Mouse (Mus musculus) macrophage (primary cell): ENCODE results near the gene Wsb1. TPM values are rescaled to one million over a fixed set of nuclear protein-coding genes. Genes with fewer than 3 reads are reported as not detected.
"Not testable (repeated sequence)": the region's sequence is repeated elsewhere in the genome, so short reads cannot be mapped to it uniquely, and the experiment has no call there.

Experiments used
- H3K27ac ChIP-seq: fragments of 350-480 bp; formaldehyde crosslinking; 2 replicates; pipeline ENCODE4 v1.9.0; 2021
- H3K36me3 ChIP-seq: fragments of 350-480 bp; formaldehyde crosslinking; 2 replicates; pipeline ENCODE4 v1.9.0; 2021; ENCODE audit errors: inconsistent target
- H3K4me3 ChIP-seq: fragments of 350-480 bp; formaldehyde crosslinking; 2 replicates; pipeline ENCODE4 v1.9.0; 2021; ENCODE audit errors: inconsistent target
- H3K79me2 ChIP-seq: fragments of 350-480 bp; formaldehyde crosslinking; 2 replicates; pipeline ENCODE4 v1.9.0; 2021; ENCODE audit errors: inconsistent target
- WGBS: methylation state at CpG from one replicate; pipeline ENCODE4 v1.1.7; 2026; ENCODE audit warnings: inconsistent platforms; ENCODE audit not compliant: missing documents; 5-methylcytosine and 5-hydroxymethylcytosine counted together
- polyA plus RNA-seq: library from polyadenylated mRNA; stranded (reverse); fragments of 250-400 nt; gene quantifications from 3 replicates; pipeline ENCODE4 v1.2.4, GENCODE M21; 2018; ENCODE audit warnings: inconsistent platforms
- total RNA-seq, 78 experiments: library from RNA; depleted of rRNA; stranded (reverse); fragments of 250-400 nt; gene quantifications; 1 replicate in 9 of 78; 2 replicates in 24 of 78; 3 replicates in 43 of 78; 4 replicates in 2 of 78; pipeline ENCODE4 v1.2.4; 2018; ENCODE audit warnings: inconsistent platforms in 56 of 78

The Wsb1 gene
- total RNA-seq (2018; cell fraction: chromatin; rRNA removed), result 1,000 to 10,000 TPM in 14 of 26 experiments, 100 to 1,000 TPM in 12; 636 to 1,823 (median 1,003) TPM
- total RNA-seq (2018; cell fraction: cytosol; rRNA removed), result 100 to 1,000 TPM in 6 of 26 experiments, 10 to 100 TPM in 20; 29.6 to 153 (median 74.1) TPM
- 1,000 to 10,000 TPM in 6 of 26 experiments, 100 to 1,000 TPM in 20; 489 to 1,465 (median 803) TPM for total RNA-seq (2018; cell fraction: nucleus; rRNA removed)
- polyA plus RNA-seq, result 75.5 to 113 TPM (median 94.4 TPM) in 3 replicates

DNA sequence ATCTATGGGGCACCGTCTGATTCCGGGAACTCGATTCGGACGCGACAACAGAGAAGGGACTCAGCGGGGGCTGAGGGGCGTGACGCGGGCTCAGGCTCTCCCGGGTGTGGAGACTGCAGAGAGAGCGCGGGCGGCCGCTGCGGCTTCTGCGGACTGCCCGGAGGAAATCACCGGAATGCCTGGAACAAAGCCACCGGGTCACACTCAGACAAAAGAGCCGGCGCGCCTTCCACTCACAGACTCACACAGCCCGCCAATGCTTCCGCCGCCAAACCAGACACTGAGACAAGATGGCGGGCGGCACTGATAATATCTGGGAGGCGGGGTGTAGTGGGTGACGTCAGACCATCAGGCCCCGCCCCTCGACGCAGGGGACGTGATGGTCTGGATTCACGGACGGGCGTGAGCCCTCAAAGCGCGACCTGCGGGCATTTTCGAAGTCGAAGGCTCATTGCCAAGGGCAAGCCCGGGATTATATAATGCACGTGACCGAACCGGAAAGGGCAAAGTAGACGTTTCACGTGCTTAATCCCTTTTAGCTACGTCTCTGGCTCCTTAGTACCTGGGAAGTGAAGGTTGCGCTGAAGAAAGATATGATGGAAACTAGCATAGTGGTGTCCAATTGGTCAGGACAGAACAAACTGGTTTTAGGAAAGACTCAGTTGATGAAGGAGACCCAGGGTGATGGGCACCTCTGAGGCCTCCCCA is at the start of gene Wsb1:
Gene Wsb1 (minus strand): TSS at position 281 of the 708 bp plus-strand sequence.
- Histone ChIP-seq H3K4me3 (peak within 1 kb of the TSS; percentile 92), H3K36me3 (peaks cover 17% of the 10 kb centered on the region; the same call in 1 of the 2 replicates), H3K79me2 (peaks cover 49% of the 10 kb centered on the region), H3K27ac (peak within 1 kb of the TSS; percentile 91)
- WGBS, result 3% methylated on average over 48 of the region's 50 CpGs

DNA sequence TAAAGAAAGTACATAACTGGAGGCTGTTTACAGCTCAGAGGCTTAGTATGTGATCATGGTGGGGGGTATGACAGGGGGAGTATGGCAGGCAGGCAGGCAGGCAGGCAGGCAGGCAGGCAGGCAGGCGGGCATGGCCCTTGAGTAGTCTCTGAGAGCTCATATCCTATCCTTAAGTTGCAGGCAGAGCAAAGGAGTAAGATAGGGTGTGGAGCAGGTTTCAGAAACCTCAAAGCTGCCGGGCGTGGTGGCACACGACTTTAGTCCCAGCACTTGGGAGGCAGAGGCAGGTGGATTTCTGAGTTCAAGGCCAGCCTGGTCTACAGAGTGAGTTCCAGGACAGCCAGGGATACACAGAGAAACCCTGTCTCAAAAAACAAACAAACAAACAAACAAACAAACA is 49.8 kb upstream of the Wsb1 start:
- H3K4me3 ChIP-seq, H3K79me2 ChIP-seq, H3K36me3 ChIP-seq: not testable (repeated sequence)
- WGBS, result 95% methylated on average over 4 of the region's 4 CpGs
- H3K27ac ChIP-seq, result peak overlapping the region; percentile 96; the same call in 1 of the 2 replicates

DNA sequence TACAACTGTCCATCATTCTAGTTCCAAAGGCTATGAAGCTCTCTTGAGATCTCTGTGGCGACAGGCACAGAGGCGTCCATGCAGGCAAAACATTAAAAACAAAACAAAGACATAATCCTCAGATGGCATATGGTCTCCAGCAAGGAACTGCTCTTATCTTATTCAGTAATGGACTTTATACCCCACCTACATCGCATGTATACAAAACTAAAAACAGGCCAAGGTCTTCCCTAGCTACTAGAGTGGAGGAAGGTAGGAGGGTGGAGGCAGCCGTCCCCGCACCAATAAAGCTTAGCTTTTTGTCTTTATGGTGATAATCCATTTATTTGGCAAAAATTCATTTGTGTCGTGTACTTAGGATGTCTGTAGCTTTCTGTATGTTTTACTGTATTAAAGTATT is 48.6 kb upstream of the Wsb1 start:
- 97% methylated on average over 6 of the region's 6 CpGs for WGBS
- Histone ChIP-seq H3K79me2 (no peaks in the 10 kb centered on the region), H3K36me3 (no peaks in the 10 kb centered on the region), H3K27ac (no peak overlapping the region), H3K4me3 (no peak overlapping the region)

- H3K27ac ChIP-seq, result no peak overlapping the region
- no peak overlapping the region for H3K4me3 ChIP-seq
- WGBS, result 79% methylated on average over 8 of the region's 9 CpGs
- no peaks in the 10 kb centered on the region for H3K36me3 ChIP-seq
- no peaks in the 10 kb centered on the region for H3K79me2 ChIP-seq
Measured at GRCm38 (mm10) chr11:79299719-79300431, 45.4 kb upstream of the Wsb1 start.

DNA sequence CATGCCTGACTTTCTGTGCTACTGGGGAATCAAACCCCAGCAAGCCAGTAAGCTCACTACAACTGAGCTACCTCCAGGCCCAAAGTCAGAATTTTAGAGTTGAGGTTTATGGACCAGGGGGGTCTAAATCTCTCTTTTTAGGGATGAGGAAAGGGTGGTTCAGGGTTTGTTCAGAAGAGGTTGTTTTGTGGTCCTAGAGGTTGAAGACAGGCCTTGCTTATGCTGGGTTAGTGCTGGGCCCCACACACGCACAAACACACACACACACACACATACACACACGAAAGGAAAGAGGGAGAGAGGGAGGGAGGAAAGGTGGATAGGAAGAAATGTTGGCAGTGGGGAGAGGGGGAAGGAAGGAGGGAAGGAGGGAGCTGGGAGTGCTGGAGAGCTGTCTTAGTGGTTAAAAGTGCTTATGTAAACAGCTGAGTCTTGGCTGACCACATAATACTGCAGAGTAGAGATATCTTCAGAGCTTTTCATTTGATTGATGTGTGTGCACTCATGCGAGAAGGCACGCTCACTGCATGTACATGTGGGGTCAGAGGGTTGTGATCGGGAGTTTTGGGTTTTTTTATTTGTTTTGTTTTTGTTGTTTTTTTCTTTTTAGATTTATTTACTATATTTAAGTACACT is 42.5 kb upstream of the Wsb1 start, which contains the start of gene Gm9964:
Gene Gm9964 (minus strand): TSS at position 51 of the 636 bp plus-strand sequence.
- WGBS, result 78% methylated on average over 4 of the region's 5 CpGs
- no peak within 1 kb of the TSS for H3K4me3 ChIP-seq

GRCm38 (mm10) chr11:79296167-79296566 is 41.7 kb upstream of the Wsb1 start:
- Histone ChIP-seq H3K4me3 (no peak overlapping the region), H3K27ac (no peak overlapping the region), H3K36me3 (no peaks in the 10 kb centered on the region), H3K79me2 (no peaks in the 10 kb centered on the region)
- WGBS, result 0% methylated on average over 1 of the region's 1 CpGs

More for the DNA sequence above, 42.5 kb upstream of the Wsb1 start, which contains the start of gene Gm9964:
- H3K36me3 ChIP-seq, result no peaks in the 10 kb centered on the region
- H3K79me2 ChIP-seq, result no peaks in the 10 kb centered on the region
- no peak within 1 kb of the TSS for H3K27ac ChIP-seq

DNA sequence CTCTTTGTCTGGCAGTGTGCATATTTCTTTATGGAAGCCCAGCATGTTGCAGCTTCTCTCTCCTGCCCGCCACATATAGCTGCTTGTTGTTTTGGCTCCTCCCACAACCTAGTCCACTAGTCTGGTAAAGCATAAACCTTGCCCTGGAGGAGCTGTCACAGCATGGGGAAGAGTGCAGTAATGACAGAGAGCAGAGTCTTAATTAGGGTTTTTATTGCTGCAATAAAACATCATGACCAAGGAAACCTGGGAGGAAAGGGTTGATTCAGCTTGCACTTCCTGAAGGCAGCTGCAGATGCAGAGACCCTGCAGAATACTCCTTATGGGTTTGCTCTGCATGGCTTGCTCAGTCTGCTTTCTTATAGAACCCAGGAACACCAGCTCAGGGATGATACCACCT is 39.5 kb upstream of the Wsb1 start:
- WGBS, result 67% methylated on average over 1 of the region's 1 CpGs
- Histone ChIP-seq H3K4me3 (no peak overlapping the region), H3K79me2 (no peaks in the 10 kb centered on the region), H3K27ac (peak overlapping the region; percentile 22; the same call in 1 of the 2 replicates), H3K36me3 (no peaks in the 10 kb centered on the region)

DNA sequence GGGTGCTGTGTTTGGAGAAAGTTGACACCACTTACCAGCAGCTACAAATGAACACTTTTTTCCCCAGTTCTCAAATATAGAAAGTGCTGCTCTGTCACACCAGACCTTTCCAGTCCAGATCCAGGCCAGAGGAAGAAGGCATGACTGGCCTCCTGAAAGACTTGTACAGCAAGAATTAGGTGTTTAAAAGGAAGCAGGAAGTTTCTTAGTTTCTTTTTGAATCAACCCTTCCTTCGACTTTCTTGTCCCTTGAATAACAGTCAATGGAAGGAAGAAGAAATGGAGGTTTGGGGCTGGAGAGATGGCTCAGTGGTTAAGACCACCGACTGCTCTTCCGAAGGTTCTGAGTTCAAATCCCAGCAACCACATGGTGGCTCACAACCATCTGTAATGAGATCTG is 38.6 kb upstream of the Wsb1 start:
- Histone ChIP-seq H3K4me3 (no peak overlapping the region), H3K36me3 (no peaks in the 10 kb centered on the region), H3K27ac (peak overlapping the region; percentile 51), H3K79me2 (no peaks in the 10 kb centered on the region; the same call in 1 of the 2 replicates)
- WGBS, result no CpG with 5 or more reads among the region's 3 CpGs

DNA sequence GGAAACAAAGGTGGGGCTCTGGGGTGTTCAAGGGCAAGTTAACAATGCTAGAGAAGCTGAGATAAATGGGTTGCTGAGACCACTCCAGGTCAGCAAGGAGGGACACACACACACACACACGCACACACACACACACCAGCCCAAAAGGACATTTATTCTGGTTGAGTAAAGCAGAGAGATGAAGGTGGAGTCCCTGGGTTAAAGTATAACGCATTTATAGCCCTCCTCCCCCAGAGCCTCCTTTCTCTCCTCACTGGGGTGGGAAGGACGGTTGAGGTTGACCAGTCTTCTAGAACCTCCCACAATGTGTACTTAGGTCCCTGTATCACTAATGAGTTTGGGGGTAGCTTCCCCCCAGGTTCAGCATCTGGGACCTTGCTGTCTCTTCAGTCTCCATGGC is 37.7 kb upstream of the Wsb1 start:
- no peaks in the 10 kb centered on the region for H3K36me3 ChIP-seq
- no peaks in the 10 kb centered on the region; the same call in 1 of the 2 replicates for H3K79me2 ChIP-seq
- WGBS, result 94% methylated on average over 3 of the region's 3 CpGs
- H3K27ac ChIP-seq, result peak overlapping the region; percentile 51; the same call in 1 of the 2 replicates
- no peak overlapping the region for H3K4me3 ChIP-seq

DNA sequence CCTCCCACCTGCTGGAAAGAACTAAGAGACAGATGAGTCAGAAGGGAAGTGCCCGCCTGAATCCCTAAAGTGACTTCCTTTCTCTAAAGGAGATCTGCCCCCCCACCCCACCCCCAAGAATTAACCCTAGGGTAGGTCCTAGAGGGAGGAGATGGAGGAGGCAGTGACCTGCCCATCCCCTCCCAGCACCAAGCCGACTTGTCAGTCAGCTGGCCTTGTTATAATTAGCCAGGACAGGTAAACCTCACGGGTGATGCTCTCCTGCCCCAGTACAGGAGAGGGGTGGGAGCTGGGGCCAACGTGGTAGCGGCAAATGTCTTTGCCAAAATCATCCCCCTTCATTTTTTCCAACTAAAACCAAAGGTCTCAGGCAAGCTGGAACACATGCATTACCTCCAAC is 37.2 kb upstream of the Wsb1 start:
- H3K27ac ChIP-seq, result peak overlapping the region; percentile 63
- WGBS, result 57% methylated on average over 5 of the region's 5 CpGs
- no peak overlapping the region for H3K4me3 ChIP-seq
- H3K36me3 ChIP-seq, result no peaks in the 10 kb centered on the region
- H3K79me2 ChIP-seq, result no peaks in the 10 kb centered on the region; the same call in 1 of the 2 replicates

GRCm38 (mm10) chr11:79290473-79290872 is 36.0 kb upstream of the Wsb1 start:
- H3K36me3 ChIP-seq, result no peaks in the 10 kb centered on the region
- 55% methylated on average over 2 of the region's 2 CpGs for WGBS
- no peaks in the 10 kb centered on the region; the same call in 1 of the 2 replicates for H3K79me2 ChIP-seq
- H3K27ac ChIP-seq, result peak overlapping the region; percentile 63
- H3K4me3 ChIP-seq, result no peak overlapping the region

DNA sequence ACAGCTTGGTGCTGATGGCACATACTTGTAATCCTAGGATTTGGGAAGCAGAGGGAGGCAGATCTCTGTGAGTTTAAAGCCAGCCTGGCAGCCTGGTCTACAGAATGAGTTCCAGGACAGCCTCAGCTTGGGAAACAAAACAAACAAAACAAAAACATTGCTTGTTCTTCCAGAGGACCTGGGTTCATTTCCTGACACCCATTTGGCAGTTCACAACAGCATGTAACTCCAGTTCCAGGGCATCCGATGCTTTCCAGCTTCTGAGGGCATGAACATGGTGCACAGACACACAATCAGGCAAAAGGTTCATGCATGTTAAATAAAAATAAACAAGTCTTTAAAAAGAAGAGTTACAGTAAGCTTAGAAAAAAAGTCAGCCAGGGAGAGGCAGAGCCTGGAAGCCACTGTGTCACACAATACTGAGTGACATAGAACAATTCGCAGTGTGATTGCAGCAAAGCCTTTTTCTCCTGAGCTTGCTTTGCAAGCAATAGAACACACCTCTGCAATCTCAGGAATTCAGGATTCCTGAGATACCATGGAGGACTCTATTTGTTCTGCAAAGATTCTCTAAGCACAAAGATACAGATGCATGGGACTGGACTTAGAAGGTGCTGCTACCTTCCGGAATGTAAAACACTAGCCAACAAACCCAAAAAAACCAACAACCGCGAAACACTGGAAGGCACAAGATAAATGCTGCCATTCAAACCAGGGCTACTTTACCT is 34.6 kb upstream of the Wsb1 start:
- H3K4me3 ChIP-seq, result no peak overlapping the region
- 96% methylated on average over 5 of the region's 5 CpGs for whole genome bisulfite sequencing
- no peaks in the 10 kb centered on the region for H3K36me3 ChIP-seq
- no peaks in the 10 kb centered on the region; the same call in 1 of the 2 replicates for H3K79me2 ChIP-seq
- H3K27ac ChIP-seq, result peak overlapping the region; percentile 97

- 86% methylated on average over 7 of the region's 7 CpGs for WGBS
- peak overlapping the region; percentile 97 for H3K27ac ChIP-seq
Measured at GRCm38 (mm10) chr11:79288278-79288843, 33.9 kb upstream of the Wsb1 start.

More at GRCm38 (mm10) chr11:79288278-79288843, 33.9 kb upstream of the Wsb1 start:
- no peaks in the 10 kb centered on the region for H3K36me3 ChIP-seq
- no peaks in the 10 kb centered on the region; the same call in 1 of the 2 replicates for H3K79me2 ChIP-seq
- H3K4me3 ChIP-seq, result no peak overlapping the region
